Mouse (Mus musculus) C2C12 (cell line): Measurements from ENCODE around the gene Umad1. TPM values are rescaled to one million over a fixed set of nuclear protein-coding genes. Genes with fewer than 3 reads are reported as not detected.

Source experiments
- H3K27me3 ChIP-seq: one replicate; pipeline ENCODE4 v1.6.1; 2011; ENCODE audit not compliant: control insufficient read depth, insufficient read depth, insufficient read length
- H3K36me3 ChIP-seq: one replicate; pipeline ENCODE4 v1.6.1; 2011; ENCODE audit not compliant: control insufficient read depth, insufficient read depth
- H3K4me3 ChIP-seq: one replicate; pipeline ENCODE4 v1.5.1; 2011; ENCODE audit warnings: mild to moderate bottlenecking, control low read depth; ENCODE audit not compliant: poor library complexity, insufficient read depth, severe bottlenecking
- H3K79me2 ChIP-seq: one replicate; pipeline ENCODE4 v1.6.1; 2011; ENCODE audit not compliant: control insufficient read depth, insufficient read depth
- H3K79me3 ChIP-seq: one replicate; pipeline ENCODE4 v1.6.1; 2011; ENCODE audit warnings: low read depth, control low read depth
- H3ac ChIP-seq: one replicate; pipeline ENCODE3; 2011; ENCODE audit warnings: low read depth; ENCODE audit not compliant: control insufficient read depth, insufficient read length
- CEBPB ChIP-seq: IDR thresholded peaks from one replicate; pipeline ENCODE4 v1.6.1; 2011; ENCODE audit warnings: low read depth, mild to moderate bottlenecking, control low read depth, moderate library complexity
- CTCF ChIP-seq: IDR thresholded peaks from one replicate; pipeline ENCODE4 v1.5.1; 2011; ENCODE audit not compliant: control insufficient read depth, insufficient read depth, insufficient read length
- FOSL1 ChIP-seq: IDR thresholded peaks from one replicate; pipeline ENCODE4 v1.8.0; 2011; ENCODE audit warnings: mild to moderate bottlenecking, low read length; ENCODE audit not compliant: poor library complexity, insufficient read depth, severe bottlenecking
- MAX ChIP-seq: IDR thresholded peaks from one replicate; pipeline ENCODE4 v1.6.1; 2011; ENCODE audit warnings: mild to moderate bottlenecking, control low read depth
- MYOD1 ChIP-seq: IDR thresholded peaks from one replicate; pipeline ENCODE4 v1.6.1; 2011; ENCODE audit warnings: low read depth; ENCODE audit not compliant: control insufficient read depth, insufficient read length
- MYOG ChIP-seq: IDR thresholded peaks from one replicate; pipeline ENCODE4 v1.6.1; 2011; ENCODE audit not compliant: control insufficient read depth, insufficient read length; ENCODE audit errors: extremely low read depth
- USF1 ChIP-seq: IDR thresholded peaks from one replicate; pipeline ENCODE4 v1.6.1; 2011; ENCODE audit warnings: low read depth, mild to moderate bottlenecking, control low read depth, moderate library complexity
- polyA plus RNA-seq: library from polyadenylated mRNA; unstranded; fragments of >200 nt; fragmentation: generic; extraction: Trizol; gene quantifications from one replicate; pipeline ENCODE4 v1.2.1, GENCODE M21; 2012; ENCODE audit warnings: missing spikeins

Umad1 gene
- polyA plus RNA-seq, 1 experiment = 4.5 TPM

DNA sequence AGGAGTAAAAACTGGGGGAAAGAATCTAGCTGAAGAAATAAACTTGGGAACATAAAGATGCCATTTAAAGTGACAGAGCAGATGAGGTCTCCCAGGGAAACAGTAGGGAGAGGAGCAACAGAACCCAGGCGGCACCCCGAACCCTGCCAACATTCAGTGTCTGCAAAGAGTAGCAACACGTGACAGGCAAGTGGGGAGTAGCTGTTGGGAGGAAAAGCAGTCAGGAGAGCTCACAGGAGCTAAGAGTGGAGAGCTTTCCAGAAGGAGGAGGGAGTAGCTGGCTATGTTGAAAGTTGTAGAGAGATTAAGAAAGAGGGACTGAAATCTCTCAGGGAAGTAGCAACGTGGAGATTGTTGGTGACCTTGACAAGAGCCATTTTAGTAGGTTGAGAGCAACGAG lies 214.4 kb downstream of the Umad1 start:
- Histone ChIP-seq H3ac (no peak overlapping the region), H3K79me3 (no peaks in the 10 kb centered on the region), H3K36me3 (no peaks in the 10 kb centered on the region), H3K27me3 (no peaks in the 10 kb centered on the region), H3K4me3 (no peak overlapping the region), H3K79me2 (no peaks in the 10 kb centered on the region)
- TF ChIP-seq CTCF = no peak
- TF ChIP-seq FOSL1 = no peak
- no peak for TF ChIP-seq USF1
- no peak for TF ChIP-seq MYOD1
- TF ChIP-seq CEBPB = no peak
- no peak for TF ChIP-seq MYOG
- TF ChIP-seq MAX = no peak

DNA sequence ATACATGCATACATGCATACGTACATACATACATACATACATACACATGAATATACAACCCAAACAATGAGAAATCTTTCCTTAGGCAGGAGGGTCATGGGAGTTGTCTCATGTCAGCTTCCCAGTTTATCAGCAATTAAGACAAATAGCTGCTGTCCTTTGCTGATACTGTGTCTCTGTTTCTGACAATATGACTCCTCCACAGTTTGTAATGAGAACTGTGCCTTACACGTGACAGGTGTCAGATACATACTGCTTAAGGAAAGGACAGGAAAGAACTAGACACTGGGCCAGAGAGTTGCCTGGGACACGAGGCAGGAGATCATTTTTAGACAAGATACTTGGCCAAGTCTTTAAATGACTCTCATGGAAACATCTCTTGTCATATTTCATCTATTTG lies 215.2 kb downstream of the Umad1 start:
- TF ChIP-seq MYOG (no peak), USF1 (no peak), FOSL1 (no peak), MAX (no peak), CEBPB (no peak), MYOD1 (no peak), CTCF (no peak)
- Histone ChIP-seq H3K79me3 (no peaks in the 10 kb centered on the region), H3K36me3 (no peaks in the 10 kb centered on the region), H3K79me2 (no peaks in the 10 kb centered on the region), H3K27me3 (no peaks in the 10 kb centered on the region), H3ac (no peak overlapping the region), H3K4me3 (no peak overlapping the region)

DNA sequence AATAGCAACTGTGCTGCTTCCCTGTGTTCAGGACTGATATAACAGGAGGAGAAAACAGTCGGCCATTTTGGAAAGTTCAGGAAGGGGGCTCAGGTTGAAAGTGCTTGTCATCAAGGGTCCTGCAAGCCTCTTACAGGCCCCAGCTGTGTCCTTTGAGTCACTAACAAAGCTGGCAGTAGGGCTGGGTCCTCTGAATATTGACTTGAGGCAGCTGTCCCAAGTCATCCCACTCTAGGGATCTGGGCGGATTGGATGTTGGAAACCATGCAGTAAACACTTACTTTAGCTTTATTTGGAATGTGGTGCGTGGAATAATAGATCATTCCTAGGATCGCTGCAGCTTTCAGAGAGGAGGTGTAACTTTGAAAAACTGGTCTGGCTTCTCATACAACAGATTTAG lies 215.7 kb downstream of the Umad1 start:
- H3K27me3 ChIP-seq = no peaks in the 10 kb centered on the region
- H3K36me3 ChIP-seq = no peaks in the 10 kb centered on the region
- no peak for TF ChIP-seq MAX
- no peak for TF ChIP-seq USF1
- TF ChIP-seq MYOD1 = no peak
- no peaks in the 10 kb centered on the region for H3K79me3 ChIP-seq
- H3ac ChIP-seq = no peak overlapping the region
- no peak overlapping the region for H3K4me3 ChIP-seq
- H3K79me2 ChIP-seq = no peaks in the 10 kb centered on the region

DNA sequence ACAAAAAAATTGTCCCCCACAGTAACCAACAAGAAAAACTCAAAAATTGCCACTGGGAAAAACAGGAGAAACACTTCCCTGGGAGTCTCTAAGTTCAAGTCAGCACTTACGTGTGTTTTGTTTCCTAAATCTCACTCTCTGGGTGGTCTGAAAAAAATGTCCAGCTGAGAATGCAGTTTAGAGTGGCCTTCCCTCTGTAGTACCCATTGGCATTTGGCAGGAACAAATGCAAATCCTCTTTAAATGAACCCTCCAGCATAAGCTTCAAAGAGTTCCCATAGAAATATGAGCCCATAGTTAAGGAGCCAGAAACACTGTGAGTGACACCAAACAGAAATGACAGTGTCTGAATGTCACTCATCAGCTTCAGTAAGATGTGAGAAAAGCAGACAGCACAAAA lies 220.1 kb downstream of the Umad1 start:
- Histone ChIP-seq H3K79me3 (no peaks in the 10 kb centered on the region), H3K4me3 (no peak overlapping the region), H3ac (no peak overlapping the region), H3K27me3 (no peaks in the 10 kb centered on the region), H3K79me2 (no peaks in the 10 kb centered on the region), H3K36me3 (no peaks in the 10 kb centered on the region)
- no peak for TF ChIP-seq CTCF
- no peak for TF ChIP-seq MAX
- no peak for TF ChIP-seq FOSL1
- TF ChIP-seq USF1 = no peak
- TF ChIP-seq MYOG = no peak
- TF ChIP-seq MYOD1 = no peak

DNA sequence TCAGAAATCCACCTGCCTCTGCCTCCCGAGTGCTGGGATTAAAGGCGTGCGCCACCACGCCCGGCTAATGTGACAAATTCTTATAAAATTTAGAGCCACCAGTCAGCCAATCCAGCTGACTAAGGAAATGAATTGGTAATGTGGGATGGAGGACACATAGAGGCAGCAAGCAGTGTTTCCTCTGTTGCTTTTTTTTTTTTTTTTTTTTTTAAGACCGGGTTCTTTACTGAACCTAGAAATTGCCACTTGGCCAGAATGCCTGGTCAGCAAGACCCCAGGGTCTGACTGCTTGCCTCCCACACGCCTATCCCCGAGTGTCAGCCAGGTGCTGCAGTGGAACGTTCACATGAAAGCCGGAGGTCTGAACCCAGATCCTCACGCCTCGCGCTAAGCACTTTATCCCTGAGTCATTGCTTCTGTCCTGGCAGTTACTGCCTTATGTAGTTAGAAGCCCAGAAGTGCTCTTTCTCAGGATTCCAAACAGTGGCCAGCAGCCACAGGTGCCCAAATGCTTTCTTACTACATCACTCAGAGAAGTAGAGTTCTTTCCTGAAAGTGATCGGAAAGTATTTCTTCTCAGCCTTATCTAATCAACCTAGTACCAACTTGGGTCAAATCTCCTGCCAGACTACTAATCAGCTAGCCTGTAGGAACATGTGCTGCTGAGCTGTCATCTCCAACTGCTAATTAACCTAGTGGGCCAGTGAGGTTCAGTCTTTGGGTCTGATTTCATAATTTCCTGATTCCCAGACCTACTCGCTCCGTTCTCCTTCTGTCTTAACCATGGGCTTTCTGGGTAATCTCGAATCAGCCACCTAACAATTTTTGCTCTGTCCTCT lies 225.6 kb downstream of the Umad1 start:
- no peaks in the 10 kb centered on the region for H3K79me3 ChIP-seq
- no peaks in the 10 kb centered on the region for H3K27me3 ChIP-seq
- no peak for TF ChIP-seq CEBPB
- no peak for TF ChIP-seq MYOD1
- no peak for TF ChIP-seq FOSL1
- TF ChIP-seq MAX = no peak
- TF ChIP-seq USF1 = no peak
- TF ChIP-seq CTCF = no peak
- no peak for TF ChIP-seq MYOG
- H3K36me3 ChIP-seq = no peaks in the 10 kb centered on the region
- H3ac ChIP-seq = no peak overlapping the region
- no peaks in the 10 kb centered on the region for H3K79me2 ChIP-seq
- H3K4me3 ChIP-seq = no peak overlapping the region

DNA sequence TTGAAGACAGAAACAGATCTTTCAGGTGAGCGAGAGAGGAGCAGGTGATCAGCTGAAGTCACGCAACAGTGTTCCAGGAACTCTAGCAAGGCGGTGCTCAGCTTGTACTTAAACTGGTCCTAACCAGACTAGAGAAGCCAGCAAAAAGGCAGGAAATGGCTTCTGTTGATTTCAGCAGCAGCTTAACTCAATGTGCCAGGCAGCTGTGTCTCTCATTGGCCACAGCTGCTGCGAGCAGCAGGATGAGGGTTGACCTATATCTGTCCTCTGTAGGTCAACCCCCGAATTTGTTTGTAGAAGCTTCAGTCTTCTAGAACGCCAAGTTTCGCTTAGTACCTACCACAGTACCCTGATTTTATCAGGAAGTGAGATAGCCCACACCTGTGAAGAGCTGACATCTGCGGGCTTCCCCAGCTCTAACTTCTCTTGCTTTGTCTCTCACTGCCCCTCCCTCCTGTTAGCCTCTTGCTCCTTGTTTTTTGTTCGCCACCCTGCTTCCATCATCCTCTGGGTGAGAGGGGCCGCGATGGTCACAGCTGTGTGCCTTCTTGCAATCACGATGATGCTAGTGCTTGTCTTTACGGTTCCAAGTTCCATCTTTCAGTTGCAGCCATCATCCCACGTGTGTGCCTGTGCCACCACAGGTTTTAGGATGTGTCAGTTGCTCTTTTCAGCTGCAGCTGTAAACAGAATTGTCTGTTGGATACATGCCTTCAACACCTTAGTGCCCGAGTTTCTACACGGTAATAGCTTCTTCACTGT lies 226.5 kb downstream of the Umad1 start:
- H3K36me3 ChIP-seq = no peaks in the 10 kb centered on the region
- no peaks in the 10 kb centered on the region for H3K79me2 ChIP-seq
- H3ac ChIP-seq = no peak overlapping the region
- no peak overlapping the region for H3K4me3 ChIP-seq
- H3K79me3 ChIP-seq = no peaks in the 10 kb centered on the region
- TF ChIP-seq MYOG (no peak), MYOD1 (no peak), CTCF (no peak), MAX (no peak), FOSL1 (no peak), CEBPB (no peak), USF1 (no peak)
- no peaks in the 10 kb centered on the region for H3K27me3 ChIP-seq
